Mouse (Mus musculus): Measurements from ENCODE around the gene Ngb. TPM values are rescaled to one million over a fixed set of nuclear protein-coding genes. Genes with fewer than 3 reads are reported as not detected.
A peak's percentile ranks its signal among the peaks of the same experiment; 100 is the strongest.

The Ngb gene
- total and polyA plus RNA-seq, 2 experiments from 2014 or later = 9.9 to 12.2 TPM

DNA sequence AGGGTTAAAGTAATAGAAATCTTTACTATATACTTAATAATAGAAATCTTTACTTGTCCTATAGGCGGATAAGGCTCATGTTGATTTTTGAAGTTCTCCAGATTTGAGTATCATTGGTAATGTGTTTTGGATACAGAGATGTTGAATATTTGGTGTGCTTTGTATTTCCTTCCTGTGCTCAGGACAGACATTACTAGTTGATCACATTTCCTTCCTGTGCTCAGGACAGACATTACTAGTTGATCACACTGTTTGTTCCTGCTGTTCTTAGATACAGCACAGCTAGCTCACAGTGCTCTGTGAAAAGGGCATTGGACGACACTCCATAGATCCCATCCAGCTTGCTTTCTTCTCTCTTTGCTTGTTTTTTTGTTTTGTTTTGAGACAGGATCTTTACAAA is 25.7 kb downstream of the Ngb start:
- Histone ChIP-seq H3K4me2 (ENCODE audit: low read depth) (no peak overlapping the region), H3K27me3 (ENCODE audit: insufficient read depth, low read length) (no peaks in the 10 kb centered on the region), H3K9ac (no peak overlapping the region), H3K4me3 (ENCODE audit: low read depth, low read length) (no peak overlapping the region), H3K4me1 (ENCODE audit: insufficient read depth) (no peaks in the 10 kb centered on the region), H3K27ac (ENCODE audit: low read depth, low read length) (no peak overlapping the region), H3K9me3 (ENCODE audit: low read length) (no peaks in the 10 kb centered on the region), H3K36me3 (ENCODE audit: insufficient read depth) (peaks cover 39% of the 10 kb centered on the region)
- no peak for DNase-seq
- 89% methylated on average over 2 of the region's 2 CpGs for WGBS
- no peak for ATAC-seq
- TF ChIP-seq CTCF (IDR thresholded peaks at IDR 0.05; ENCODE audit: low read depth) = no peak

GRCm38 (mm10) chr12:87070520-87070919 is 31.8 kb downstream of the Ngb start:
- Histone ChIP-seq H3K4me3 (ENCODE audit: low read depth, low read length) (no peak overlapping the region), H3K36me3 (ENCODE audit: insufficient read depth) (peaks cover 25% of the 10 kb centered on the region), H3K4me1 (ENCODE audit: insufficient read depth) (no peaks in the 10 kb centered on the region), H3K27me3 (ENCODE audit: insufficient read depth, low read length) (no peaks in the 10 kb centered on the region), H3K4me2 (ENCODE audit: low read depth) (no peak overlapping the region), H3K9ac (no peak overlapping the region), H3K9me3 (ENCODE audit: low read length) (no peaks in the 10 kb centered on the region), H3K27ac (ENCODE audit: low read depth, low read length) (no peak overlapping the region)
- TF ChIP-seq CTCF (IDR thresholded peaks at IDR 0.05; ENCODE audit: low read depth) = no peak
- WGBS = 81% methylated on average over 5 of the region's 5 CpGs
- DNase-seq (no peak), ATAC-seq (no peak)

DNA sequence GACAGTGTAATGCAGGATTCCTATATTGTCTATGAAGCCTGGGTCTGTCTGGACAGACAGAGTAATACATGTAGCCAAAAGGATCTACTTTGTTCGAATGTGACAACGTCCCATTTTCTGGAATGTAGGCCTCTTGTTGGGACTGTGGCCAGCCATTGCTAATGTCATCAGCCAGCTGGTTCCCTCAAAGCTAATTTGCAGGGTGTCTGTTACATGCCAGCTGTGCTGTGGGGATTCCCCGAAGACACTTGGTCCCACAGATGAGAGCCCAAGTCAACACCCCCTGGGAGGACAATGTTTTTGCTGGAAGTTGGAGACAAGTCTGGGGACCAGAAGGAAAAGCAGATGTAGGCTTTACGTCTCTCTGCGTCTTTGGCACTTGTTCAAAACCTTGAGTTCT is 35.9 kb downstream of the Ngb start:
- no peak overlapping the region for H3K9ac ChIP-seq
- TF ChIP-seq CTCF (IDR thresholded peaks at IDR 0.05; ENCODE audit: low read depth) = no peak
- no peaks in the 10 kb centered on the region for H3K4me1 ChIP-seq (ENCODE audit: insufficient read depth)
- WGBS = 66% methylated on average over 5 of the region's 5 CpGs
- H3K4me2 ChIP-seq (ENCODE audit: low read depth) = no peak overlapping the region
- peaks cover 14% of the 10 kb centered on the region for H3K36me3 ChIP-seq (ENCODE audit: insufficient read depth)
- no peaks in the 10 kb centered on the region for H3K27me3 ChIP-seq (ENCODE audit: insufficient read depth, low read length)
- H3K27ac ChIP-seq (ENCODE audit: low read depth, low read length) = no peak overlapping the region
- no peaks in the 10 kb centered on the region for H3K9me3 ChIP-seq (ENCODE audit: low read length)
- ATAC-seq (no peak), DNase-seq (no peak)
- no peak overlapping the region for H3K4me3 ChIP-seq (ENCODE audit: low read depth, low read length)

- H3K36me3 ChIP-seq (ENCODE audit: insufficient read depth) = peaks cover 18% of the 10 kb centered on the region
- TF ChIP-seq CTCF (IDR thresholded peaks at IDR 0.05; ENCODE audit: low read depth) = no peak
- WGBS = 80% methylated on average over 11 of the region's 11 CpGs
- no peak for DNase-seq
- H3K4me1 ChIP-seq (ENCODE audit: insufficient read depth) = no peaks in the 10 kb centered on the region
- H3K27ac ChIP-seq (ENCODE audit: low read depth, low read length) = no peak overlapping the region
- ATAC-seq = no peak
- H3K9me3 ChIP-seq (ENCODE audit: low read length) = no peaks in the 10 kb centered on the region
- no peaks in the 10 kb centered on the region for H3K27me3 ChIP-seq (ENCODE audit: insufficient read depth, low read length)
- H3K4me3 ChIP-seq (ENCODE audit: low read depth, low read length) = no peak overlapping the region
- no peak overlapping the region for H3K9ac ChIP-seq
- H3K4me2 ChIP-seq (ENCODE audit: low read depth) = no peak overlapping the region
Observed at GRCm38 (mm10) chr12:87065446-87065845, 36.9 kb downstream of the Ngb start.

DNA sequence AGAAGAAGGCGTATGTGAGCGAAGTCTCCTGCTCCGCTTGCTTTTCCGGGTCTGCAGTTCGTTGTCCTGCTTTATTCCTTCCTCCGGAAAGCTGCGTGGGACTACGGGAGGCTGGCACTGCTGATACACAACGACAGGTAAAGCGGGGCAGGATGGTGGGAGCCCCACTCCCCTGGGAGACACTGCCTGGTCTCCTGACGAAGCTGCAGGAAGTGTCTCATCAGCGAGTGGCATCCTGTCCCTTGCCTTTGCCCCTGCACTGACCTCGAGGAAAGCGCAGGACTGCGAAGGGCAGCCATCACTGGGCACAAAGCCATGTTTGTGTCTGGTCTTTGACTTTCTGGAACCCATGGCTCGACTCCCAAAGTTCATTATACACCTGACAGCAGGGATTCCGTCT is 45.3 kb downstream of the Ngb start:
- no peaks in the 10 kb centered on the region for H3K9me3 ChIP-seq (ENCODE audit: low read length)
- no peak overlapping the region for H3K4me2 ChIP-seq (ENCODE audit: low read depth)
- WGBS = 59% methylated on average over 17 of the region's 17 CpGs
- H3K4me3 ChIP-seq (ENCODE audit: low read depth, low read length) = no peak overlapping the region
- no peak overlapping the region for H3K9ac ChIP-seq
- H3K4me1 ChIP-seq (ENCODE audit: insufficient read depth) = no peaks in the 10 kb centered on the region
- ATAC-seq (no peak), DNase-seq (no peak)
- H3K36me3 ChIP-seq (ENCODE audit: insufficient read depth) = peaks cover 23% of the 10 kb centered on the region
- TF ChIP-seq CTCF (IDR thresholded peaks at IDR 0.05; ENCODE audit: low read depth) = no peak
- H3K27ac ChIP-seq (ENCODE audit: low read depth, low read length) = no peak overlapping the region
- peaks cover 9% of the 10 kb centered on the region for H3K27me3 ChIP-seq (ENCODE audit: insufficient read depth, low read length)

DNA sequence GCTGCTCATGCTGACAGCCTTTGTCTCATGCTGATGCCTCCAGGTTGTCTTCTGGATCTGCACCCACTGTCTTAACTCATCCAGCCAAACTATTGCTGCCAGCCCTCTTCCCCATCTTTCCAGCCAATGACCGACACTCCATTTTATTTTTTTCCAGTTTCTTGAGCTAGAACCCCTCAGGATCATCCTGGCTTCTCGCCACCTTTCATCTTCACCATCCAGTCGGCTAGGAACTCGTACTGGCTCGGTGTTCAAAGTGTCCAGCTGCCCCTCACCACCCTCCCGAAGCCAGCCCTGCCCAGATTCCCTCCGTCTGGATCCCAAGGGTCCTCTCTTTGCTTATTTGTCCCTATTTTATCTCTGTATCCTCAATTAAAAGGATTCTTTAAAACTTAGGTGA is 47.5 kb downstream of the Ngb start:
- no peaks in the 10 kb centered on the region for H3K4me1 ChIP-seq (ENCODE audit: insufficient read depth)
- 70% methylated on average over 7 of the region's 7 CpGs for WGBS
- H3K27ac ChIP-seq (ENCODE audit: low read depth, low read length) = no peak overlapping the region
- no peak for TF ChIP-seq CTCF (IDR thresholded peaks at IDR 0.05; ENCODE audit: low read depth)
- no peaks in the 10 kb centered on the region for H3K9me3 ChIP-seq (ENCODE audit: low read length)
- H3K36me3 ChIP-seq (ENCODE audit: insufficient read depth) = peaks cover 15% of the 10 kb centered on the region
- H3K4me2 ChIP-seq (ENCODE audit: low read depth) = no peak overlapping the region
- no peak for DNase-seq
- no peak overlapping the region for H3K4me3 ChIP-seq (ENCODE audit: low read depth, low read length)
- H3K27me3 ChIP-seq (ENCODE audit: insufficient read depth, low read length) = peaks cover 9% of the 10 kb centered on the region
- ATAC-seq = no peak
- H3K9ac ChIP-seq = no peak overlapping the region

DNA sequence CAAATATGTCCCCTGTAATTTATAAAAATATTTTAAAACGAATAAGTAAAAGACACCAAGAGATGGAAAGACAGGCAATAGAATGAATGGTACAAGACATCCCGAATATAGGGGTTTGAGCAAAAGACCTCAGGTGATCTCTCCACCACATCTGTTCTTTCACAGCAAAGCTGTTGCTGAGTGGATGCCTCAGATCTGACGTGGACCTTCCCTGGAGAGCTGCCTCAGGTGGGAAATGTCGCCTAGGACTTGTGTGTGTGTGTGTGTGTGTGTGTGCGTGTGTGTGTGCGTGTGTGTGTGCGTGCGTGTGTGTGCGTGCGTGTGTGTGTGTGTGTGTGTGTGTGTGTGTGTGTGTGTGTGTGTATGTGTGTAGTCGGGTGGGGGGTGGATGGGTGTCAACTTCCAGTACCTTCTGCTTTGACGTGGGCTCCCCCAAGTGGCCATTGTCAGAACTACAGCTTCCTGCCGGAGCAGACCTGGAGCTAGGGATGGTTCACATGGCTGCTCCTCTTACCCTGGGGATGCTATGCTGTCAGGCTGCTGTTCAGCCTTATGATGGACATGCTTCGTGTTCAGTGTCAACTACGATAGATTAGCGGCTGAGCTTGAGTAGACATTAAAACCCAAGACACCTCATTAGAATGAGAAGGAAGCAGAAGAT is 49.5 kb downstream of the Ngb start:
- Histone ChIP-seq H3K4me2 (ENCODE audit: low read depth) (no peak overlapping the region), H3K36me3 (ENCODE audit: insufficient read depth) (peaks cover 10% of the 10 kb centered on the region), H3K27ac (ENCODE audit: low read depth, low read length) (no peak overlapping the region)

More for the DNA sequence above, 49.5 kb downstream of the Ngb start:
- ATAC-seq (peak; percentile 89), DNase-seq (peak; percentile 89)
- H3K4me1 ChIP-seq (ENCODE audit: insufficient read depth) = no peaks in the 10 kb centered on the region
- H3K27me3 ChIP-seq (ENCODE audit: insufficient read depth, low read length) = peaks cover 9% of the 10 kb centered on the region
- peak; percentile 96 for TF ChIP-seq CTCF (IDR thresholded peaks at IDR 0.05; ENCODE audit: low read depth)
- H3K9ac ChIP-seq = no peak overlapping the region
- H3K4me3 ChIP-seq (ENCODE audit: low read depth, low read length) = no peak overlapping the region
- H3K9me3 ChIP-seq (ENCODE audit: low read length) = no peaks in the 10 kb centered on the region
- WGBS = 20% methylated on average over 16 of the region's 16 CpGs

All from forebrain, postnatal 0 days (tissue).